Mouse (Mus musculus) CH12.LX (cell line): ENCODE results near the gene Myo1d. TPM values are rescaled to one million over a fixed set of nuclear protein-coding genes. Genes with fewer than 3 reads are reported as not detected.

Experiments
- DNase-seq: peaks from one replicate; pipeline ENCODE4 v3.0.0-alpha.2; 2013; ENCODE audit errors: extremely low read depth
- H3K27ac ChIP-seq: 2 replicates; pipeline ENCODE4 v1.5.1; 2012; ENCODE audit warnings: low read depth, mild to moderate bottlenecking, control low read depth, moderate library complexity; ENCODE audit not compliant: insufficient read depth
- H3K27me3 ChIP-seq: replicated peaks from 2 replicates; pipeline ENCODE3; 2012; ENCODE audit warnings: inconsistent platforms
- H3K36me3 ChIP-seq, 2 experiments: replicated peaks in 1 of 2; 2 replicates each; pipeline versions ENCODE3 to v1.6.1; 2012; ENCODE audit warnings: inconsistent platforms in 1 of 2, low read length in 1 of 2, mild to moderate bottlenecking in 1 of 2, mixed read lengths in 1 of 2, moderate library complexity in 1 of 2; ENCODE audit not compliant: control insufficient read depth in 1 of 2, insufficient read depth in 1 of 2
- H3K4me1 ChIP-seq, 2 experiments: 2 replicates each; pipeline ENCODE4 v1.6.1; 2012; ENCODE audit warnings: inconsistent platforms in 1 of 2, moderate library complexity in 1 of 2; ENCODE audit not compliant: insufficient read depth in 2 of 2, control insufficient read depth in 1 of 2
- H3K4me2 ChIP-seq: 2 replicates; pipeline ENCODE4 v1.6.1; 2012; ENCODE audit warnings: low read depth, mild to moderate bottlenecking, control low read depth; ENCODE audit not compliant: poor library complexity, insufficient read depth, severe bottlenecking
- H3K4me3 ChIP-seq, 3 experiments: fragments of 150-350 bp in 1 of 3; sonication (generic) in 1 of 3; replicated peaks in 1 of 3; 2 replicates each; pipeline versions ENCODE3 to v1.5.1; 2011 to 2012; ENCODE audit warnings: low read depth in 2 of 3, low read length in 2 of 3, mild to moderate bottlenecking in 2 of 3, moderate library complexity in 2 of 3, control low read depth in 1 of 3, improper control_type of control experiment in 1 of 3, inconsistent platforms in 1 of 3, mixed read lengths in 1 of 3; ENCODE audit not compliant: poor library complexity in 1 of 3
- H3K79me2 ChIP-seq: replicated peaks from 2 replicates; pipeline ENCODE4 v1.6.1; 2012; ENCODE audit warnings: mild to moderate bottlenecking, moderate library complexity; ENCODE audit not compliant: control insufficient read depth, poor library complexity, insufficient read depth, severe bottlenecking; ENCODE audit errors: extremely low read depth
- H3K9ac ChIP-seq: 2 replicates; pipeline ENCODE4 v1.6.1; 2012; ENCODE audit warnings: low read depth, mild to moderate bottlenecking, control low read depth, moderate library complexity; ENCODE audit not compliant: insufficient read depth
- H3K9me3 ChIP-seq: replicated peaks from 2 replicates; pipeline ENCODE3; 2012; ENCODE audit warnings: low read length, inconsistent platforms, mixed read lengths
- BHLHE40 ChIP-seq: IDR thresholded peaks from 2 replicates; pipeline ENCODE4 v1.6.1; 2011; ENCODE audit warnings: mild to moderate bottlenecking, low read depth, low read length, improper control_type of control experiment
- CHD1 ChIP-seq: IDR thresholded peaks from 2 replicates; pipeline ENCODE4 v1.6.1; 2012; ENCODE audit warnings: low read depth, low read length, improper control_type of control experiment, inconsistent platforms
- CHD2 ChIP-seq: IDR thresholded peaks from 2 replicates; pipeline ENCODE4 v1.6.1; 2011; ENCODE audit warnings: low read length, improper control_type of control experiment
- CTCF ChIP-seq, 2 experiments: IDR thresholded peaks in 1 of 2; conservative IDR thresholded peaks in 1 of 2; 2 replicates each; pipeline ENCODE4 v1.5.1; 2011 to 2012; ENCODE audit warnings: low read depth in 2 of 2, low read length in 2 of 2, improper control_type of control experiment in 1 of 2, inconsistent platforms in 1 of 2, mild to moderate bottlenecking in 1 of 2, moderate library complexity in 1 of 2
- E2F4 ChIP-seq: IDR thresholded peaks from 2 replicates; pipeline ENCODE4 v1.6.1; 2011; ENCODE audit warnings: low read depth, low read length, improper control_type of control experiment; ENCODE audit not compliant: insufficient replicate concordance
- ELF1 ChIP-seq: IDR thresholded peaks from 2 replicates; pipeline ENCODE4 v1.6.1; 2014; ENCODE audit warnings: low read depth, mild to moderate bottlenecking, inconsistent platforms, low read length, improper control_type of control experiment
- EP300 ChIP-seq: IDR thresholded peaks from 2 replicates; pipeline ENCODE4 v1.6.1; 2011; ENCODE audit warnings: low read length, improper control_type of control experiment
- ETS1 ChIP-seq: conservative IDR thresholded peaks from 2 replicates; pipeline ENCODE4 v1.6.1; 2012; ENCODE audit warnings: low read depth, mild to moderate bottlenecking, inconsistent platforms, low read length, improper control_type of control experiment, moderate library complexity
- GABPA ChIP-seq: IDR thresholded peaks from 2 replicates; pipeline ENCODE4 v1.6.1; 2012; ENCODE audit warnings: low read depth, low read length, improper control_type of control experiment, inconsistent platforms; ENCODE audit not compliant: insufficient replicate concordance
- HCFC1 ChIP-seq: IDR thresholded peaks from 2 replicates; pipeline ENCODE4 v1.6.1; 2012; ENCODE audit warnings: low read depth, mild to moderate bottlenecking, inconsistent platforms, low read length, improper control_type of control experiment
- IRF4 ChIP-seq: IDR thresholded peaks from 2 replicates; pipeline ENCODE4 v1.6.1; 2014; ENCODE audit warnings: low read depth, mild to moderate bottlenecking, inconsistent platforms, low read length, improper control_type of control experiment
- JUN ChIP-seq: IDR thresholded peaks from 2 replicates; pipeline ENCODE4 v1.6.1; 2011; ENCODE audit warnings: low read depth, mild to moderate bottlenecking, low read length, improper control_type of control experiment, moderate library complexity; ENCODE audit not compliant: insufficient read depth
- JUND ChIP-seq: conservative IDR thresholded peaks from 2 replicates; pipeline ENCODE4 v1.6.1; 2011; ENCODE audit warnings: low read depth, low read length, improper control_type of control experiment
- KAT2A ChIP-seq: IDR thresholded peaks from 2 replicates; pipeline ENCODE4 v1.6.1; 2012; ENCODE audit warnings: low read length, improper control_type of control experiment, inconsistent platforms; ENCODE audit not compliant: insufficient replicate concordance
- MAFK ChIP-seq: IDR thresholded peaks from 2 replicates; pipeline ENCODE4 v1.6.1; 2011; ENCODE audit warnings: low read length, improper control_type of control experiment; ENCODE audit not compliant: insufficient replicate concordance
- MAX ChIP-seq: IDR thresholded peaks from 2 replicates; pipeline ENCODE4 v1.6.1; 2011; ENCODE audit warnings: low read length, improper control_type of control experiment
- MAZ ChIP-seq: IDR thresholded peaks from 2 replicates; pipeline ENCODE4 v1.6.1; 2012; ENCODE audit warnings: low read depth, mild to moderate bottlenecking, inconsistent platforms, low read length, improper control_type of control experiment, moderate library complexity
- MEF2A ChIP-seq: IDR thresholded peaks from 2 replicates; pipeline ENCODE4 v1.6.1; 2014; ENCODE audit warnings: low read depth, mild to moderate bottlenecking, inconsistent platforms, low read length, improper control_type of control experiment, borderline replicate concordance
- MXI1 ChIP-seq: IDR thresholded peaks from 2 replicates; pipeline ENCODE4 v1.6.1; 2011; ENCODE audit warnings: mild to moderate bottlenecking, low read depth, low read length, improper control_type of control experiment
- MYC ChIP-seq: IDR thresholded peaks from 2 replicates; pipeline ENCODE4 v1.6.1; 2011; ENCODE audit warnings: low read depth, mild to moderate bottlenecking, improper control_type of control experiment, low read length
- NELFE ChIP-seq: IDR thresholded peaks from 2 replicates; pipeline ENCODE4 v1.6.1; 2011; ENCODE audit warnings: low read depth, low read length, improper control_type of control experiment
- NRF1 ChIP-seq: IDR thresholded peaks from 2 replicates; pipeline ENCODE4 v1.6.1; 2014; ENCODE audit warnings: low read depth, mild to moderate bottlenecking, inconsistent platforms, low read length, improper control_type of control experiment, moderate library complexity
- PAX5 ChIP-seq: IDR thresholded peaks from 2 replicates; pipeline ENCODE4 v1.6.1; 2012; ENCODE audit warnings: low read length, inconsistent platforms, mixed read lengths
- POLR2A ChIP-seq: IDR thresholded peaks from 2 replicates; pipeline ENCODE4 v1.6.1; 2011; ENCODE audit warnings: low read depth, mild to moderate bottlenecking, improper control_type of control experiment, low read length
- POLR2AphosphoS2 ChIP-seq: IDR thresholded peaks from 2 replicates; pipeline ENCODE4 v1.6.1; 2011; ENCODE audit warnings: low read depth, low read length, improper control_type of control experiment
- RAD21 ChIP-seq: IDR thresholded peaks from 2 replicates; pipeline ENCODE4 v1.6.1; 2011; ENCODE audit warnings: low read depth, mild to moderate bottlenecking, low read length, improper control_type of control experiment, moderate library complexity
- RCOR1 ChIP-seq: conservative IDR thresholded peaks from 2 replicates; pipeline ENCODE4 v1.6.1; 2012; ENCODE audit warnings: low read depth, mild to moderate bottlenecking, inconsistent platforms, low read length, improper control_type of control experiment
- SIN3A ChIP-seq: IDR thresholded peaks from 2 replicates; pipeline ENCODE4 v1.6.1; 2012; ENCODE audit warnings: low read length, improper control_type of control experiment, inconsistent platforms
- TBP ChIP-seq: conservative IDR thresholded peaks from 2 replicates; pipeline ENCODE4 v1.6.1; 2011; ENCODE audit warnings: low read depth, low read length, improper control_type of control experiment
- TCF12 ChIP-seq: IDR thresholded peaks from 2 replicates; pipeline ENCODE4 v1.6.1; 2014; ENCODE audit warnings: low read depth, mild to moderate bottlenecking, inconsistent platforms, low read length, improper control_type of control experiment
- UBTF ChIP-seq: IDR thresholded peaks from 2 replicates; pipeline ENCODE4 v1.6.1; 2012; ENCODE audit warnings: low read depth, mild to moderate bottlenecking, inconsistent platforms, low read length, improper control_type of control experiment, moderate library complexity
- USF1 ChIP-seq: IDR thresholded peaks from 2 replicates; pipeline ENCODE4 v1.6.1; 2014; ENCODE audit warnings: low read depth, mild to moderate bottlenecking, inconsistent platforms, low read length, improper control_type of control experiment
- USF2 ChIP-seq: conservative IDR thresholded peaks from 2 replicates; pipeline ENCODE4 v1.6.1; 2011; ENCODE audit warnings: low read depth, low read length, improper control_type of control experiment
- ZC3H11A ChIP-seq: IDR thresholded peaks from 2 replicates; pipeline ENCODE4 v1.6.1; 2012; ENCODE audit warnings: low read depth, mild to moderate bottlenecking, inconsistent platforms, low read length, improper control_type of control experiment
- ZKSCAN1 ChIP-seq: IDR thresholded peaks from 2 replicates; pipeline ENCODE4 v1.6.1; 2012; ENCODE audit warnings: low read depth, inconsistent platforms, low read length, improper control_type of control experiment, borderline replicate concordance
- ZMIZ1 ChIP-seq: IDR thresholded peaks from 2 replicates; pipeline ENCODE4 v1.6.1; 2012; ENCODE audit warnings: low read depth, mild to moderate bottlenecking, inconsistent platforms, low read length, improper control_type of control experiment
- ZNF384 ChIP-seq: IDR thresholded peaks from 2 replicates; pipeline ENCODE4 v1.6.1; 2012; ENCODE audit warnings: low read depth, low read length, improper control_type of control experiment, inconsistent platforms
- dilution Hi-C: fragments of 300-500 bp; cut with MboI; formaldehyde crosslinking; loops from 2 replicates; pipeline ENCODE4 v1.14.3; 2020; ENCODE audit warnings: low sequenced_read_pairs; ENCODE audit not compliant: extremely low pct_unique_long_range_greater_than_20kb, extremely low pct_ligation_motif_present
- in situ Hi-C: fragments of 300-500 bp; cut with MboI; formaldehyde crosslinking; loops from 3 replicates; pipeline ENCODE4 v1.14.3; 2019; ENCODE audit warnings: low sequenced_read_pairs, low pct_ligation_motif_present, low pct_unique_long_range_greater_than_20kb, mixed read lengths
- polyA plus RNA-seq: library from polyadenylated mRNA; unstranded; fragments of >175 nt; gene quantifications from 2 replicates; pipeline ENCODE4 v1.2.1, GENCODE M21; 2012; ENCODE audit warnings: low read depth; ENCODE audit not compliant: insufficient read length
- total RNA-seq, 2 experiments: library from RNA; depleted of rRNA; stranded (reverse); fragments of 300-350 nt in 1 of 2; fragments of >200 nt in 1 of 2; gene quantifications; 2 replicates each; pipeline ENCODE4 v1.2.3; 2012 to 2014

Gene Myo1d
- total and polyA plus RNA-seq, 3 experiments, result 2.2 to 5.6 (median 2.9) TPM

DNA sequence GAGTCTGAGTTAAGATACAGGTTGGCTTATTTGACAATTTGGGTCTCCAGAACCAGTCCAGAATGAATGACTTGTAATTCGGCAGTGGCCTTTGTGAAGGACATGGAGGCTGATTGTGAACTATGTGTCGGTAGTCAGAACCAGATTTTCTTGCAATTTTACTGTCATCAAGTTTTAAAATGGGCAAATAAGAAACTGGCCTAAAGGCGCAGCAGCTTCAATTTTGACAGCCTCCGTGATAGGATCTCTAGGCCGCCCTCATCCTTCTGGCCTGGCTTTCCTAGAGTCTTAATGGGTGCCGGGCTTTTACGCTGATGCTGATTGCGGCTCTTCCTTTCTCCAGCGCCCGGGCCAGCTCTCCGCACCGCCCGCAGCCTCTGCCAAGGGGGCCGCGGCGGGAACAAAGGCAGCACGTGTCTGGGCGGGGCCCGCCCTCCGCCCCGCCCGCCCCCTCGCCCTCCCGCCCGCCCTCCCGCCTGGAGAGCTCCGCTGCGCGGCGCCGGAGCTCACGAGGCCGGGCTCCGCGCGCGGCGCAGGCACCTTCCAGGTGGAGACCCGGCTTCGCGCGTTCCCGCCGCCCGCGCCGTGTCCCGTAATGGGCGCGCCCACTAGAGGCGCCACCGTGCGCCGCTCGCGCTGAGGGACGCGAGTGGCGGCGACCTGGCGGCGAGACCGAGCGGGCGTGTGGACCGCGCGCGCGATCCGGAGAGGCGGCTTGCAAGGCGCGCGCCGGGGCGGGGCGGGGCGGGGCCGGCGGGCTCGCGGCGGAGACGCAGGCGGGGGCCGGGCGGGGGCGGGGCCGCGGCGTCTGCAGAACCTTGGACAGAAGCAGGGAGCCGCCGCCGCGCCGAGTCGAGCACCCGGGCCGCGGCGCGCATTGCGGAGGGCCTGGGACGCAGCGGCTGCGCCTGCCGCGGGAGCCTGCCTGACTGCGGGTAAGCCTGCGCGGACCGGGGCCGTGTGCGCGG, 303.3 kb downstream of the Myo1d start, which contains the start of gene Cdk5r1:
TSS of gene Cdk5r1 (plus strand) at position 802 of the 968 bp plus-strand sequence.
- peak; percentile 85 for DNase-seq
- Histone ChIP-seq H3K27ac (peak within 1 kb of the TSS; percentile 54; the same call in 1 of the 2 replicates), H3K4me2 (peak within 1 kb of the TSS; percentile 54), H3K4me1 (peaks cover 15 to 61% of the 10 kb centered on the region in 2 experiments), H3K79me2 (peaks cover 26% of the 10 kb centered on the region), H3K36me3 (peaks cover 23 to 75% of the 10 kb centered on the region in 2 experiments), H3K4me3 (peak within 1 kb of the TSS; percentile 74 to 87 (median 81)), H3K27me3 (no peaks in the 10 kb centered on the region), H3K9ac (peak within 1 kb of the TSS; percentile 39), H3K9me3 (no peaks in the 10 kb centered on the region)
- in situ Hi-C loops, result loop anchor here (5.0 kb wide), 2 partner anchors 81 to 186 kb away; no protein-coding TSS in a partner anchor
- dilution Hi-C loops, result no loop called here
- TF ChIP-seq MYC (peak; percentile 42; the same call in 1 of the 2 replicates), E2F4 (no peak), CHD1 (no peak), MAFK (no peak), MEF2A (peak; percentile 45; the same call in 1 of the 2 replicates), UBTF (peak; percentile 95), BHLHE40 (peak; percentile 93), PAX5 (no peak), POLR2A (peak; percentile 71; the same call in 1 of the 2 replicates), CTCF (conservative IDR thresholded peaks at IDR 0.05 in 1 of 2, IDR thresholded peaks at IDR 0.05 in 1 of 2; ENCODE audit: low read depth in 2 of 2, low read length in 2 of 2) (peak in 1 of 2 experiments; percentile 56; a peak in 2 of 4 replicates), MAZ (no peak), USF2 (no peak), ZNF384 (no peak), RCOR1 (no peak), SIN3A (0 out of 2 replicates have a peak, but pooled peaks have one; percentile 52), RAD21 (peak; percentile 17), KAT2A (no peak), ZC3H11A (no peak), CHD2 (no peak), HCFC1 (no peak), TCF12 (peak; percentile 43), MXI1 (peak; percentile 82), ELF1 (no peak), JUN (no peak), NELFE (peak; percentile 69), JUND (no peak), GABPA (no peak), POLR2AphosphoS2 (peak; percentile 57; the same call in 1 of the 2 replicates), ZKSCAN1 (no peak), IRF4 (0 out of 2 replicates have a peak, but pooled peaks have one; percentile 24), MAX (peak; percentile 75; the same call in 1 of the 2 replicates), NRF1 (peak; percentile 16; the same call in 1 of the 2 replicates), ZMIZ1 (peak; percentile 64), ETS1 (no peak), EP300 (no peak), TBP (no peak), USF1 (peak; percentile 43)
